Mouse (Mus musculus) neural tube, embryonic 14.5 days (tissue): Measurements from ENCODE around the gene Nrip1. TPM values are rescaled to one million over a fixed set of nuclear protein-coding genes. Genes with fewer than 3 reads are reported as not detected.

ENCODE experiments used
- ATAC-seq: fragments of 200-750 bp; cut with Nextera tagmentation; 2 replicates; pipeline ENCODE4 v1.8.0; 2017; ENCODE audit warnings: low read depth, mild to moderate bottlenecking, moderate TSS enrichment, moderate library complexity
- H3K27ac ChIP-seq: fragments of 300-500 bp; sonication (generic); 2 replicates; pipeline ENCODE4 v1.5.1; 2014; ENCODE audit warnings: low read depth, mild to moderate bottlenecking, control low read depth, low read length, moderate library complexity, mixed read lengths
- H3K27me3 ChIP-seq: fragments of 300-500 bp; sonication (generic); 2 replicates; pipeline ENCODE4 v1.6.1; 2014; ENCODE audit warnings: low read length; ENCODE audit not compliant: control insufficient read depth, insufficient read depth
- H3K36me3 ChIP-seq: fragments of 300-500 bp; sonication (generic); 2 replicates; pipeline ENCODE4 v1.6.1; 2014; ENCODE audit warnings: low read length, mixed read lengths; ENCODE audit not compliant: control insufficient read depth, insufficient read depth
- H3K4me1 ChIP-seq: fragments of 300-500 bp; sonication (generic); 2 replicates; pipeline ENCODE4 v1.6.1; 2014; ENCODE audit warnings: low read length; ENCODE audit not compliant: control insufficient read depth, insufficient read depth
- H3K4me2 ChIP-seq: fragments of 300-500 bp; sonication (generic); 2 replicates; pipeline ENCODE4 v1.6.1; 2014; ENCODE audit warnings: mild to moderate bottlenecking, low read depth, low read length, control low read depth
- H3K4me3 ChIP-seq: fragments of 300-500 bp; sonication (generic); 2 replicates; pipeline ENCODE4 v1.5.1; 2014; ENCODE audit warnings: low read depth, low read length, control low read depth, mixed read lengths
- H3K9ac ChIP-seq: fragments of 300-500 bp; sonication (generic); replicated peaks from 2 replicates; pipeline ENCODE4 v1.6.1; 2014; ENCODE audit warnings: low read depth, mild to moderate bottlenecking, control low read depth, low read length, mixed read lengths
- H3K9me3 ChIP-seq: fragments of 300-500 bp; sonication (generic); 2 replicates; pipeline ENCODE4 v1.6.1; 2016; ENCODE audit warnings: low read length; ENCODE audit not compliant: control insufficient read depth
- WGBS: fragments of 180-500 bp; shearing (Covaris S2); extraction: QIAGEN DNeasy Blood & Tissue Kit; methylation state at CpG from one replicate; pipeline ENCODE4 v1.1.7; 2014; 5-methylcytosine and 5-hydroxymethylcytosine counted together
- polyA plus RNA-seq: library from polyadenylated mRNA; unstranded; fragments of >200 nt; fragmentation: Nextera tagmentation; extraction: Ambion mirVana; gene quantifications from 2 replicates; pipeline ENCODE4 v1.2.1, GENCODE M21; 2014

Gene Nrip1
- polyA plus RNA-seq, 1 experiment from 2014 or later: 36.1 TPM

DNA sequence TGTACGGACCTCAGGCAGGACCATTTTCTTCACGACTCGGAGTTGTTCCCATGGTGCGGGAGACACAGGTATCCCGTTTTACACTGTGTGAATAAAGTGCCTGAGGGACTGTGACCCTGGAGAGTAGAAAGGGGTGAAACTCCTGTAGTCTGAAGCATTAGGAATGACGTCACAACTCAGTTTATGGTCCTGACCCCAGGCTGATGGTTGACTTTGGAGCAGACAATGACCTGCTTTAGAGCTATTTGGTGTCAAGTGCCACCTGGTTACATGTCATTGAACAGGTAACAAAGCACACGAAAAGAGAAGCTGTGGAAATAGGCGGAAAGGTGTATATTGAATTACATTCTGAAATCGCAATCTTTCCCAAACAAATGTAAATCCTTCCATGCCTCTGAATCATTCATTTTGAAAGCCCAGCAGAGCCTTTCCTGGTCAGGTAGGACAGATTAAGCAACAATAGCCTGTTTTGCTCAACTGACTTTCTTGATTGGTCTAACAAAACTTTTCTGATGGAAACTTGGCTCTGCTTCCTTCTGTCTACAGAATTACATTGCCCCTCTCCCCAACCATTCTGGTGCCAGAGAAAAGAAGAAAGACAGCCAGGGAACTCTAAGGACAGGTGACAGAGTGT, 106.9 kb downstream of the Nrip1 start:
- ATAC-seq: no peak
- H3K4me3 ChIP-seq: no peak overlapping the region
- 85% methylated on average over 9 of the region's 9 CpGs for WGBS

DNA sequence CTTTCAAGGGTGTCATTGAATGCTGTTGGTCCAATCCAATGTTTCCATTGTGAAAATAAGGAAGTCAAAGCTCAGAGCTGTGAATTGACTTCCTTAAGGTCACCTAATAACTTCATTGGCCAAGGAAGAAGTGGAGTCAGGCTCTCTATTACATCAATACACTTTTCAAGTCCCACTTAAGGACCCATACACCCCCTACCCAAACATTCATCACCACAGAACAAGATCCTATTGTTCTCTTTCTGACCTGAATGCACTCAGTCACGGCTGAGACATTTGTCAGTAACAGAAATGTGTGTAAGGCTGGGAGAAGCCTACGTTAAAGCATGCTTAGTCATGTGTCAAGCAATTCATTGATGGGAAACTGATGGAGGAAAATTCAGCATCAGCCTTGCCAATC, 107.8 kb downstream of the Nrip1 start:
- Histone ChIP-seq H3K9me3 (no peaks in the 10 kb centered on the region), H3K4me1 (no peaks in the 10 kb centered on the region), H3K27ac (no peak overlapping the region), H3K4me3 (no peak overlapping the region), H3K27me3 (no peaks in the 10 kb centered on the region), H3K36me3 (no peaks in the 10 kb centered on the region), H3K4me2 (no peak overlapping the region), H3K9ac (no peak overlapping the region)
- WGBS: 5% methylated on average over 2 of the region's 2 CpGs
- no peak for ATAC-seq

More for the DNA sequence above, 106.9 kb downstream of the Nrip1 start:
- no peaks in the 10 kb centered on the region for H3K4me1 ChIP-seq
- H3K9ac ChIP-seq: no peak overlapping the region
- no peak overlapping the region for H3K4me2 ChIP-seq
- H3K27ac ChIP-seq: no peak overlapping the region
- H3K36me3 ChIP-seq: no peaks in the 10 kb centered on the region
- H3K9me3 ChIP-seq: no peaks in the 10 kb centered on the region
- no peaks in the 10 kb centered on the region for H3K27me3 ChIP-seq

DNA sequence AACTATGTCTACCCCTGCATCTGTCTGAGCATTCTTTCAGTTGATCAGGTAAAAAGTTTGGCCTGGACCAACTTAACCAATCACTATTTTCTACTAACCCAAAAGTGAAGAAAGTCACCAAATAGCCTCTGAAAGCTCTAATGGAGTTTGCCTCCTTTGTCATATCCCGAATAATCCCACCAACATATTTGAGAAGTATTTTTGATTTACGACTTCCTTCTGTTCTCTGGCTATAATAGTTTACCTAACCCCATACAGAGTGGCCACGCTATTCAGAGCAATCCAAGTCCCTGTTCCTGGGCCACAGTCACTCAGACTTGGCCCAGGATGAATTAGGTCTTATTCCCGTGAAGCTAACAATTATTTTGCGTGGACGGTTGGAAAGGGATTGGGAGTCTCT, 108.3 kb downstream of the Nrip1 start:
- no peaks in the 10 kb centered on the region for H3K27me3 ChIP-seq
- H3K36me3 ChIP-seq: no peaks in the 10 kb centered on the region
- H3K4me3 ChIP-seq: no peak overlapping the region
- no peak overlapping the region for H3K27ac ChIP-seq
- no peak overlapping the region for H3K4me2 ChIP-seq
- WGBS: 66% methylated on average over 6 of the region's 6 CpGs
- no peak overlapping the region for H3K9ac ChIP-seq
- H3K9me3 ChIP-seq: no peaks in the 10 kb centered on the region
- ATAC-seq: no peak
- no peaks in the 10 kb centered on the region for H3K4me1 ChIP-seq

DNA sequence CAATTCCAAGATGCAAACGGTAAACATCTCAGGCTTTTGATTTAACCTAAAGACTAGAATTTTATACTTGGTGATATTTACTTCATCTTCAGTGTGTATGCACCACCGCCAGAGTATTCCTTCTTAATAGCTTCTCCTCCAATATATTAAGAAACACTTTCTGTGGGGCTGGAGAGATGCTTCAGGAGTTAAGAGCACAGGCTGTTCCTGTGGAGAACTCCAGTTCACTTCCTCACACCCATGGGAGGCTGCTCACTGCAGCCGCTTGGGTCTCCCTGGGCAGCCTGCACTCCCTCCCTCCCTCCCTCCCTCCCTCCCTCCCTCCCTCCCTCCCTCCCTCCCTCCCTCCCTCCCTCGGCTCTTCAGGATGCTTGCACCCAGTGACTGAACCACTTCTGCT, 110.2 kb downstream of the Nrip1 start:
- Histone ChIP-seq H3K9me3 (no peaks in the 10 kb centered on the region), H3K36me3 (no peaks in the 10 kb centered on the region), H3K27me3 (no peaks in the 10 kb centered on the region), H3K9ac (no peak overlapping the region), H3K27ac (no peak overlapping the region), H3K4me1 (no peaks in the 10 kb centered on the region), H3K4me2 (no peak overlapping the region), H3K4me3 (no peak overlapping the region)
- WGBS: 74% methylated on average over 3 of the region's 4 CpGs
- ATAC-seq: no peak

DNA sequence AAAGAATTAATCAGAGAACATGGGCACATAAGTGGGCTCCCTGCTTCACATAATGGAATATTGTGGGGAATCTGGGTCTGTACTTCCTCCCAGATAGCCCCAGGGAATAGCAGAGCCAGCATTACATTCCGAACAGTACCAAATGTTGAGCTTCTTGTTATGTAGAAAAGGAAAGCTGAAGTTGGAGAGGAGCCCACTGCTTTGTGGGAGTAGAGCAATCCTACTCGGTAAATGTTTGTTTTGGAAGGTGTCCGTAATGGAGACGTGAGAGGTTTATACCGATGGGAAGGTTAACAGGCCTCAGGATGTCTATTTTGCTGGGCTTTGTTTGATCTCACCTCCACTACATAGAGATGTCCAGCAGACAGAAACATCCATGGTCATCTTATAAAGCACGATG, 113.3 kb downstream of the Nrip1 start:
- H3K4me1 ChIP-seq: no peaks in the 10 kb centered on the region
- H3K27ac ChIP-seq: no peak overlapping the region
- no peaks in the 10 kb centered on the region for H3K36me3 ChIP-seq
- H3K27me3 ChIP-seq: no peaks in the 10 kb centered on the region
- no peak overlapping the region for H3K4me2 ChIP-seq
- H3K4me3 ChIP-seq: no peak overlapping the region
- H3K9me3 ChIP-seq: no peaks in the 10 kb centered on the region
- no peak overlapping the region for H3K9ac ChIP-seq
- WGBS: 71% methylated on average over 6 of the region's 6 CpGs
- ATAC-seq: no peak

DNA sequence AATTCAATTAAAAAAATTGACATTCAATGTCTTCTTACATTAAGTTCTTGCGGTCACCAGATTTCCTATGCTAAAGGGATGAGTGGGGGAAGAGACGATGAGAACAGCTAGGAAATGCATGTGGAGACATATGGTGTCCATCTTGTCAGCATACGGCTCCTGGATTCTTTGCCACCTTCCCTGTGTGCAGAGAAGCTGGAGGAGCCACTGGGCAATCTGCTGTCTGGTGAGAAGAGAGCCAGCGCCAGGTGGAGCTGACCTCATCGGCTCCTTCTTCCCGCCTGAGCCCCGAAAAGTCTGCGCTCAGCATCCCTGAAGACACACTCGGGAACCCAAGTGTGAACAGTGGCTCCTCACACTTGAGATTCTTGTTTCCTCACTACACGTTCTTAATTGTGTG, 121.8 kb downstream of the Nrip1 start:
- no peaks in the 10 kb centered on the region for H3K4me1 ChIP-seq
- WGBS: 84% methylated on average over 10 of the region's 10 CpGs
- H3K27me3 ChIP-seq: no peaks in the 10 kb centered on the region
- no peak overlapping the region for H3K4me2 ChIP-seq
- no peak overlapping the region for H3K9ac ChIP-seq
- no peak overlapping the region for H3K27ac ChIP-seq
- no peaks in the 10 kb centered on the region for H3K9me3 ChIP-seq
- no peaks in the 10 kb centered on the region for H3K36me3 ChIP-seq
- H3K4me3 ChIP-seq: no peak overlapping the region
- no peak for ATAC-seq

DNA sequence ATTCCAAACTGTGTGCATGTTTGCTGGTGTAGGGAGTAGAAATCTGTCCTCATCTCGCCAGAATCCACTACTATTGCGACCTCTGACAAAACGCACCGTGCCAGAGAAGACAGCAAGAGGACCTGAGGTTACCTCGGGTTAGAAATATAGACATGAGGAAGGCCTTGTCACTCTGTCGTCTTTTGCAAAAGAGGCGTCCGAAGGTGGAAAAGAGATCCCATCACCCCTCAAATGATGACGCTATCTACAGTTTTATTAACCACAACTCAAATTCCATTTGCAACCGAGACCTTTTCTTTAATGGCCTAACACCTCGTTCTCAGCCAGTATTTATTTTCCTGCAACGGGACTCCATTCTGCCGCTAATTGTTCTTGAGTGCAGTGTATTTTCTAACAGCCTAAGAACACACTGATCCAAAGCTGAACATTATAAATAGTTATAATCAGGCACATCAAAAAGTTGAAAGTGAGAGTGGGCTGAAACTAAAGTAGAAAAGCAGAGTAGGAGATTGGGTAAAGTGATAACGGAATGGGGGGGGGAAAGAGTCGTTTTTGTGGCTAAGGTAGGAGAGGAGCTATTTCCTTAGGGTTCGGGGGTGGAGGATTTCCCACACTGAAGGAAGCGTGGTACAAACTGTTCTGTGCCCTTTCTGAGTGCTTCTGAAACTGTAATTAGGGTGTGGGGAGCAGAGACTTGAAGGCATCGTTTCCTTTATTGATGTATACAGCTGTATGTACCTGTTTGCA, 124.1 kb downstream of the Nrip1 start:
- Histone ChIP-seq H3K4me2 (no peak overlapping the region), H3K27me3 (no peaks in the 10 kb centered on the region), H3K9ac (no peak overlapping the region), H3K4me3 (no peak overlapping the region), H3K36me3 (no peaks in the 10 kb centered on the region), H3K4me1 (no peaks in the 10 kb centered on the region), H3K9me3 (no peaks in the 10 kb centered on the region), H3K27ac (no peak overlapping the region)
- 86% methylated on average over 18 of the region's 18 CpGs for WGBS
- no peak for ATAC-seq

DNA sequence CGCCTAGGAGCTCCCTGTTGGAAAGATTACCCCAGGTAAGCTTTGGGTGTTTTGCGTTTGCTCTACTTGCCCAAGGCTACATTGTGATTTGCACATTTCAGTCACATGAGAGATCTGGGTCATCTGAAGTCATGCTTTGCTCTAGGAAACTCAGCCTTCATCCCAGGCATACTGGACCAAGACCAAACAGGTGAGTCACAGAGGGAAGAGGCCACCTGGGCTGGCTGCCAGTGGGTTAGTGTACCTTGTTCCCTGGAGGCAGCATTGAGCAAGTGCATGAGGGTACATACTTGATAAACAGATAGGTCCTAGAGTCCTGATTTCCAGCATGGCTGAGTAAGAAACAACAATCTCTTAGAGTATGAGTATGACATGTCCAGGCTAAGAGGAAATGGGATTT, 130.8 kb downstream of the Nrip1 start:
- no peak overlapping the region for H3K4me2 ChIP-seq
- H3K4me1 ChIP-seq: no peaks in the 10 kb centered on the region
- H3K27ac ChIP-seq: no peak overlapping the region
- no peaks in the 10 kb centered on the region for H3K36me3 ChIP-seq
- no peak overlapping the region for H3K4me3 ChIP-seq
- no peak overlapping the region for H3K9ac ChIP-seq
- H3K27me3 ChIP-seq: no peaks in the 10 kb centered on the region
- 91% methylated on average over 2 of the region's 2 CpGs for WGBS
- H3K9me3 ChIP-seq: no peaks in the 10 kb centered on the region
- ATAC-seq: no peak

DNA sequence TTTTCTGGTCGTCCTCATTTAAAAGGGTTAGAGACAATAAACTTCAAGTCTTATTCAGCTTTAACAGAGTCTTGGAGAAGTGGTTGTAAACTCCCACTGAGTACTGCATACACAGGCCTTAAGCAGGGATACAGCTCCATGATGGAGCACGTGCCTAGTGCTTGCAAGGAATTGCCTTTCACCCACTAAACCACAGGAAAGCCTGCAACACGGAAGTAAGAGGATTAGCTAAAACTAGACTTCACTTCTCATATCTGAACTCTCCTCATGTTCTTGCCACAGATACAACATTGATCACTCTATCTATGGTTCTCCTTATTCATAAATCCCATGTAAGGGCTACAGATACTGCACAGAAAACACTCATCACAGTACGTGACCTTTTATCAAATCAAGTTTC, 132.4 kb downstream of the Nrip1 start:
- no peak overlapping the region for H3K9ac ChIP-seq
- H3K4me3 ChIP-seq: no peak overlapping the region
- no peaks in the 10 kb centered on the region for H3K9me3 ChIP-seq
- 36% methylated on average over 4 of the region's 4 CpGs for WGBS
- no peaks in the 10 kb centered on the region for H3K36me3 ChIP-seq
- H3K4me1 ChIP-seq: no peaks in the 10 kb centered on the region
- no peak for ATAC-seq
- no peak overlapping the region for H3K4me2 ChIP-seq
- no peak overlapping the region for H3K27ac ChIP-seq
- no peaks in the 10 kb centered on the region for H3K27me3 ChIP-seq
